Mouse (Mus musculus) neutrophil, adult 65 days (primary cell): ENCODE measurements around the gene Gm17657. TPM values are rescaled to one million over a fixed set of nuclear protein-coding genes. Genes with fewer than 3 reads are reported as not detected.

Source experiments
- total RNA-seq: library from RNA; stranded (reverse); gene quantifications from 2 replicates; pipeline ENCODE4 v1.2.4, GENCODE M21; 2023

Gm17657 gene
- not detected in 2 replicates for total RNA-seq

DNA sequence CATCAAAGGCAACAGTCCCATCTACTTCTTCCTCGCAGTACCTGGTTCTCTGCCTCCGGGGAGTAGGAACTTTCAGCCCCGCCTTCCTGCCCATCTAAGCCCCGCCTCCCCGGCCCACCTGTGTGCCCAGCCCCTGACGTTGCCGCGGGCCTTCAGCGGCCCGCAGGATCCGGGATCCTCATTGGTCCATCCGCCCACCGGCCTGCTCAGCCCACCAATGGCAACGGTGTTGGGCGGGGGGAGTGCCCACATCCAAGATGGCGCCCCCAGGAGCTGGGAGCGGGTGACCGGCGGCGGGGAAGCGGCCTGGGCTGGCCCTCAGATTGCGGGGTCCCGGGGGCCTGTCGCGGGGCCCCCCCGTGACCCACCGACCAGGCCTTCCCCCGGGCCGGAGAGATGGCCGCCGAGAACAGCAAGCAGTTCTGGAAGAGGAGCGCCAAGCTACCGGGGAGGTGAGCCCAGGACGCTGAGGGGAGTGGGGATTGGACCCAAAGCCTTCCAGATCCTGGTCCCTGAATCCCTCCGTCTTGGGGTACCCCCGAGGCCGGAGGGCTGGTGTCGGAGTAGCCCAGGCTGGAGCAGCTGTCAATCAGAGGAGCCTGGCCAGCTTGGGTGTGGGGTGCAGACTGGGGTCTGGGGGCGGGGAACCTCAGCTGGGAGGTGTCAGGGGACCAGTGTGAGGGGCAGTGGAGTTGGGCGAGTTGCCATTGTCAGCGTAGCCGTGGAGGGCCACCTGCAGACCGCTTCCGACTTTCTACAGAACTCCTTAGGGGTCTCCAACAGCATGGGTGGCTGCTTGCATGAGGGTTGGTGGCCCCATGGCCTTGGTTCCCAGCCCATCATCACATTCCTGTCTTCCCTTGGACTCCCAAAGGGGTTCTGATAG is at the start of gene Gm17657, which contains the start of gene Tbc1d22b:
TSS of gene Gm17657 (minus strand) at position 96 of the 886 bp plus-strand sequence.
TSS of gene Tbc1d22b (plus strand) at position 243 of the 886 bp plus-strand sequence.

GRCm38 (mm10) chr17:29552162-29552732 is 2.8 kb upstream of the Gm17657 start, which contains the start of gene Tmem217:
Gene Tmem217, minus strand, starts transcription at chr17:29552385.

DNA sequence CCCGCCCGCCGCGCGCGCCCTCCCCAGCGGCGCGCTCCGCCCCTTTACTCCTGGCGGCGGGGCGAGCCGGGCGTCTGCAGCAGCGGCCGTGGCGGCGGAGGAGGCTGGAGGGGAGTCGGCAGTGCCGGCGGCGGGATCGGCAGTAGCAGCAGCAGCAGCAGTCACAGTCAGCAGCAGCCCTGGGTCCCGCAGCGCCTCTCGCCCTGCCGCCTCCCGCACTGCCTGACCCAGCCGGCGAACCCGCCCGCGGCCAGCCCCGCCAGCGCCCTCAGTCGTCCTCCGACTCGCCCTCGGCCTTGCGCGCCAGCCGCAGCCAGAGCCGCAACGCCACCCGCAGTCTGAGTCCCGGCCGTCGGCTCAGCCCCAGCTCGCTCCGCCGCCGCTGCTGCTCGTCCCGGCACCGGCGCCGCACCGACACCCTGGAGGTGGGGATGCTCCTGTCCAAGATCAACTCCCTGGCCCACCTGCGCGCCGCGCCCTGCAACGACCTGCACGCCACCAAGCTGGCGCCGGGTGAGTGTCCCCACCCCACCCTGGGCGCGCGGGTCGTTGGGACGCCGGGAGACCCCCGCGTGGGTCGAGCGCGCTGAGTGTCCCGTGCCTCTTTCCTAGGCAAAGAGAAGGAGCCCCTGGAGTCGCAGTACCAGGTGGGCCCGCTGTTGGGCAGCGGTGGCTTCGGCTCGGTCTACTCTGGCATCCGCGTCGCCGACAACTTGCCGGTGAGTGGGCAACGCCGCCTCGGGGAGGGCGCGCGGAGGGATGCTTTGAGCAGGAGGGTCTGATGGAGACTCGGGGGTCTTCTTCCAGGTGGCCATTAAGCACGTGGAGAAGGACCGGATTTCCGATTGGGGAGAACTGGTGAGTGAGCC is 58.5 kb downstream of the Gm17657 start, which contains the start of gene Pim1:
TSS of gene Pim1 (plus strand) at position 41 of the 869 bp plus-strand sequence.

Other genes starting within 250 kb of the Gm17657 start
- 230 and 242 TPM in 2 replicates for gene Pi16, start 232.0 kb downstream of the Gm17657 start, total RNA-seq
- gene Mtch1, start 201.7 kb downstream of the Gm17657 start, total RNA-seq, result 77.2 and 93.1 TPM in 2 replicates
- 25.0 and 41.1 TPM in 2 replicates for gene Fgd2, start 188.7 kb downstream of the Gm17657 start, total RNA-seq
- 666 and 694 TPM in 2 replicates for gene Pim1, start 58.9 kb downstream of the Gm17657 start, total RNA-seq
- 12.8 and 13.5 TPM in 2 replicates for gene Tbc1d22b, start 147 bp upstream of the Gm17657 start, total RNA-seq
- gene Tmem217, start 2.7 kb upstream of the Gm17657 start, total RNA-seq, result not detected in 2 replicates
- gene Rnf8, start 65.2 kb upstream of the Gm17657 start, total RNA-seq, result 42.3 and 53.0 TPM in 2 replicates
- gene Gm28043, start 65.2 kb upstream of the Gm17657 start, total RNA-seq, result 9.9 and 14.1 TPM in 2 replicates
- 260 and 305 TPM in 2 replicates for gene Cmtr1, start 111.0 kb upstream of the Gm17657 start, total RNA-seq
- gene Ccdc167, start 167.4 kb upstream of the Gm17657 start, total RNA-seq, result 9.1 and 15.0 TPM in 2 replicates